Mouse (Mus musculus) hindbrain, embryonic 10.5 days (tissue): Measurements from ENCODE around the gene Sprtn. TPM values are rescaled to one million over a fixed set of nuclear protein-coding genes. Genes with fewer than 3 reads are reported as not detected.

Experiments
- DNase-seq: peaks from one replicate; pipeline ENCODE4 v3.0.0-alpha.2; 2017; ENCODE audit warnings: low spot score
- H3K27ac ChIP-seq: fragments of 300-500 bp; sonication (generic); 2 replicates; pipeline ENCODE4 v1.5.1; 2016; ENCODE audit warnings: mild to moderate bottlenecking, moderate library complexity
- H3K27me3 ChIP-seq: fragments of 300-500 bp; sonication (generic); 2 replicates; pipeline ENCODE4 v1.6.1; 2016; ENCODE audit warnings: mild to moderate bottlenecking; ENCODE audit not compliant: poor library complexity, insufficient read depth, severe bottlenecking
- H3K36me3 ChIP-seq: fragments of 300-500 bp; sonication (generic); 2 replicates; pipeline ENCODE4 v1.6.1; 2016; ENCODE audit warnings: mild to moderate bottlenecking, moderate library complexity
- H3K4me1 ChIP-seq: fragments of 300-500 bp; sonication (generic); replicated peaks from 2 replicates; pipeline ENCODE4 v1.6.1; 2016; ENCODE audit warnings: mild to moderate bottlenecking
- H3K4me3 ChIP-seq: fragments of 300-500 bp; sonication (generic); 2 replicates; pipeline ENCODE4 v1.5.1; 2016; ENCODE audit warnings: mild to moderate bottlenecking, moderate library complexity
- H3K9me3 ChIP-seq: fragments of 300-500 bp; sonication (generic); 2 replicates; pipeline ENCODE4 v1.6.1; 2016; ENCODE audit warnings: mild to moderate bottlenecking, moderate library complexity
- WGBS: fragments of 180-500 bp; shearing (Covaris S2); methylation state at CpG from one replicate; pipeline ENCODE4 v1.1.7; 2016; 5-methylcytosine and 5-hydroxymethylcytosine counted together
- polyA plus RNA-seq: library from polyadenylated mRNA; unstranded; fragments of >200 nt; fragmentation: Nextera tagmentation; extraction: Ambion mirVana; gene quantifications from 2 replicates; pipeline ENCODE4 v1.2.1, GENCODE M21; 2016

The Sprtn gene
- polyA plus RNA-seq, 1 experiment from 2014 or later = 11.0 TPM

- Histone ChIP-seq H3K4me3 (no peak overlapping the region), H3K27me3 (no peaks in the 10 kb centered on the region), H3K36me3 (peaks cover 81% of the 10 kb centered on the region), H3K4me1 (no peaks in the 10 kb centered on the region; the same call in 1 of the 2 replicates), H3K9me3 (no peaks in the 10 kb centered on the region), H3K27ac (no peak overlapping the region)
- WGBS = 95% methylated on average over 5 of the region's 5 CpGs
- no peak for DNase-seq
Measured at GRCm38 (mm10) chr8:124872690-124873089, 25.0 kb upstream of the Sprtn start.

- H3K36me3 ChIP-seq = peaks cover 100% of the 10 kb centered on the region
- H3K27ac ChIP-seq = no peak overlapping the region
- H3K4me1 ChIP-seq = no peaks in the 10 kb centered on the region
- no peaks in the 10 kb centered on the region for H3K27me3 ChIP-seq
- DNase-seq = no peak
- no peaks in the 10 kb centered on the region for H3K9me3 ChIP-seq
- 92% methylated on average over 5 of the region's 5 CpGs for WGBS
- no peak overlapping the region for H3K4me3 ChIP-seq
Measured at GRCm38 (mm10) chr8:124878141-124878540, 19.5 kb upstream of the Sprtn start.

- H3K27ac ChIP-seq = no peak overlapping the region
- no peaks in the 10 kb centered on the region for H3K27me3 ChIP-seq
- WGBS = 94% methylated on average over 10 of the region's 10 CpGs
- peaks cover 100% of the 10 kb centered on the region for H3K36me3 ChIP-seq
- no peaks in the 10 kb centered on the region for H3K9me3 ChIP-seq
- no peaks in the 10 kb centered on the region for H3K4me1 ChIP-seq
- DNase-seq = no peak
- no peak overlapping the region for H3K4me3 ChIP-seq
Measured at GRCm38 (mm10) chr8:124878946-124879526, 18.6 kb upstream of the Sprtn start.

GRCm38 (mm10) chr8:124888385-124888784 lies 9.3 kb upstream of the Sprtn start:
- Histone ChIP-seq H3K27ac (no peak overlapping the region), H3K4me1 (no peaks in the 10 kb centered on the region), H3K27me3 (no peaks in the 10 kb centered on the region), H3K36me3 (peaks cover 100% of the 10 kb centered on the region), H3K4me3 (no peak overlapping the region), H3K9me3 (peaks cover 11% of the 10 kb centered on the region; the same call in 1 of the 2 replicates)
- DNase-seq = no peak
- WGBS = 94% methylated on average over 5 of the region's 5 CpGs

- Histone ChIP-seq H3K36me3 (peaks cover 86% of the 10 kb centered on the region), H3K9me3 (peaks cover 9% of the 10 kb centered on the region; the same call in 1 of the 2 replicates), H3K4me3 (no peak overlapping the region), H3K4me1 (peaks cover 20% of the 10 kb centered on the region), H3K27me3 (no peaks in the 10 kb centered on the region), H3K27ac (no peak overlapping the region)
- 73% methylated on average over 3 of the region's 3 CpGs for WGBS
- DNase-seq = no peak
Measured at GRCm38 (mm10) chr8:124892596-124892995, 5.1 kb upstream of the Sprtn start.

GRCm38 (mm10) chr8:124896010-124896631 lies 1.6 kb upstream of the Sprtn start:
- H3K27ac ChIP-seq = no peak overlapping the region; the same call in 1 of the 2 replicates
- H3K4me3 ChIP-seq = peak overlapping the region; percentile 99
- H3K4me1 ChIP-seq = peaks cover 30% of the 10 kb centered on the region
- H3K36me3 ChIP-seq = peaks cover 75% of the 10 kb centered on the region
- no peaks in the 10 kb centered on the region for H3K9me3 ChIP-seq
- 88% methylated on average over 26 of the region's 26 CpGs for WGBS
- no peak for DNase-seq
- H3K27me3 ChIP-seq = no peaks in the 10 kb centered on the region

GRCm38 (mm10) chr8:124896632-124897385 lies 877 bp upstream of the Sprtn start:
- peak; percentile 76 for DNase-seq
- H3K4me1 ChIP-seq = peaks cover 30% of the 10 kb centered on the region
- H3K27ac ChIP-seq = peak overlapping the region; percentile 86
- WGBS = 2% methylated on average over 60 of the region's 60 CpGs
- H3K4me3 ChIP-seq = peak overlapping the region; percentile 99
- H3K36me3 ChIP-seq = peaks cover 73% of the 10 kb centered on the region
- no peaks in the 10 kb centered on the region for H3K9me3 ChIP-seq
- H3K27me3 ChIP-seq = no peaks in the 10 kb centered on the region

- Histone ChIP-seq H3K27me3 (no peaks in the 10 kb centered on the region), H3K9me3 (no peaks in the 10 kb centered on the region), H3K27ac (peak overlapping the region; percentile 86), H3K36me3 (peaks cover 73% of the 10 kb centered on the region), H3K4me1 (peaks cover 30% of the 10 kb centered on the region), H3K4me3 (peak overlapping the region; percentile 99)
- DNase-seq = no peak
- WGBS = 6% methylated on average over 31 of the region's 31 CpGs
Measured at GRCm38 (mm10) chr8:124898251-124898905, 692 bp downstream of the Sprtn start.

- no peak for DNase-seq
- Histone ChIP-seq H3K4me3 (no peak overlapping the region), H3K4me1 (peaks cover 8% of the 10 kb centered on the region), H3K9me3 (no peaks in the 10 kb centered on the region), H3K36me3 (peaks cover 90% of the 10 kb centered on the region), H3K27ac (no peak overlapping the region), H3K27me3 (no peaks in the 10 kb centered on the region)
- 96% methylated on average over 15 of the region's 15 CpGs for WGBS
Measured at GRCm38 (mm10) chr8:124903198-124903597, 5.5 kb downstream of the Sprtn start.

- H3K36me3 ChIP-seq = peaks cover 94% of the 10 kb centered on the region
- 86% methylated on average over 2 of the region's 2 CpGs for WGBS
- H3K4me1 ChIP-seq = no peaks in the 10 kb centered on the region
- DNase-seq = no peak
- H3K27ac ChIP-seq = no peak overlapping the region
- no peak overlapping the region for H3K4me3 ChIP-seq
- H3K9me3 ChIP-seq = no peaks in the 10 kb centered on the region
- no peaks in the 10 kb centered on the region for H3K27me3 ChIP-seq
Measured at GRCm38 (mm10) chr8:124905482-124905881, 7.8 kb downstream of the Sprtn start.

GRCm38 (mm10) chr8:124909936-124910335 lies 12.2 kb downstream of the Sprtn start:
- 0 out of 2 replicates have a peak, but pooled peaks cover 4% of the 10 kb centered on the region for H3K9me3 ChIP-seq
- WGBS = 93% methylated on average over 16 of the region's 16 CpGs
- peaks cover 8% of the 10 kb centered on the region; the same call in 1 of the 2 replicates for H3K4me1 ChIP-seq

GRCm38 (mm10) chr8:124910349-124910748 lies 12.7 kb downstream of the Sprtn start:
- no peak for DNase-seq

More at GRCm38 (mm10) chr8:124909936-124910335, 12.2 kb downstream of the Sprtn start:
- no peak for DNase-seq
- Histone ChIP-seq H3K27me3 (no peaks in the 10 kb centered on the region), H3K4me3 (no peak overlapping the region), H3K36me3 (peaks cover 100% of the 10 kb centered on the region), H3K27ac (no peak overlapping the region)

More at GRCm38 (mm10) chr8:124910349-124910748, 12.7 kb downstream of the Sprtn start:
- 0 out of 2 replicates have a peak, but pooled peaks cover 4% of the 10 kb centered on the region for H3K9me3 ChIP-seq
- peaks cover 100% of the 10 kb centered on the region for H3K36me3 ChIP-seq
- 86% methylated on average over 10 of the region's 10 CpGs for WGBS
- H3K4me1 ChIP-seq = peaks cover 8% of the 10 kb centered on the region; the same call in 1 of the 2 replicates
- H3K27ac ChIP-seq = no peak overlapping the region
- H3K27me3 ChIP-seq = no peaks in the 10 kb centered on the region
- no peak overlapping the region for H3K4me3 ChIP-seq
